Mouse (Mus musculus): ENCODE measurements around the gene L1cam. TPM values are rescaled to one million over a fixed set of nuclear protein-coding genes. Genes with fewer than 3 reads are reported as not detected.

L1cam gene
- polyA plus RNA-seq, 1 experiment from 2014 or later: 0.73 TPM

DNA sequence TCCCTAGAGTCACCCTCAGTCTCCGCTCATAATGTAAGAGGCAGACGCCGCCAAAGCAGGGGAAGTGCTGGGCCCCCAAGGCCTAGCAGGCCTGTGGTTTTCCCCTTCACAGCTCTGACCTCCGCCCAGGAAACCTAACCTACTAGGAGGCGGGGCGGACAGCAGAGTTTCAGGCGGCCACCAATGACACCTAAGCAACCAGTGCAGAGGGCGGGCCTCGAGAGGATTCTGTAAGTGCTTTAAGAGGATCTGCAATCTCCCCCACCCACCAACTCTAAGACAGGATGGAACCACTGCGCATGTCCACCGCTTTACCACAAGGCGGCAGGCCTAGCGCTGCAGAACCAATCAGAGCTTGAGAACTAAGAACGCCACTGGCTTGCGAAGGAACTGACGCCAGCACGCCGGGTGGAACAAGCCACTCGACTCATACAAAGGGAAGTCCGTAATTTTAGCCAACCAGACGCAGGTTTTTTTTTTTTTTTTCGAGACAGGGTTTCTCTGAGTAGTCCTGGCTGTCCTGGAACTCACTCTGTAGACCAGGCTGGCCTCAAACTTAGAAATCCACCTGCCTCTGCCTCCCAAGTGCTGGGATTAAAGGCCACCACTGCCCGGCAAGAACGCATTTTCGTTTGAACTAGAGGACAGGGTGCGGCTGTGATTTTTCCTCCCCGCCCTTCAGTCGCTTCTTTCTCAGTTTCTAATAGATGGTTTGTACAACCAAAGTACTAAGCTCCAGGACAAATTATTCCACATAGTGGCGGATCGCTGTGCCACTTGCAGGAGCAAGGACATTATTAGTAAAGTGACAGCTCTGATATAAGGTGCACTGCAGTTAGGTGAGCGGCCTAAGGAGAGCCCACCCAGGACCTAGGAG is 19.2 kb upstream of the L1cam start:
- no peaks in the 10 kb centered on the region for H3K9me3 ChIP-seq (replicated peaks)
- H3K36me3 ChIP-seq: peaks cover 27% of the 10 kb centered on the region
- 30% methylated on average over 31 of the region's 31 CpGs for WGBS
- 0 out of 2 replicates have a peak, but pooled peaks cover 7% of the 10 kb centered on the region for H3K27me3 ChIP-seq (replicated peaks)
- H3K4me3 ChIP-seq: peak overlapping the region; percentile 26
- H3K27ac ChIP-seq (ENCODE audit: poor library complexity, severe bottlenecking): peak overlapping the region; percentile 76
- H3K9ac ChIP-seq: no peak overlapping the region
- peak overlapping the region; percentile 47 for H3K4me2 ChIP-seq
- ATAC-seq (ENCODE audit: insufficient number of reproducible peaks, low FRiP score): peak; percentile 96
- 0 out of 2 replicates have a peak, but pooled peaks cover 2% of the 10 kb centered on the region for H3K4me1 ChIP-seq (replicated peaks)

DNA sequence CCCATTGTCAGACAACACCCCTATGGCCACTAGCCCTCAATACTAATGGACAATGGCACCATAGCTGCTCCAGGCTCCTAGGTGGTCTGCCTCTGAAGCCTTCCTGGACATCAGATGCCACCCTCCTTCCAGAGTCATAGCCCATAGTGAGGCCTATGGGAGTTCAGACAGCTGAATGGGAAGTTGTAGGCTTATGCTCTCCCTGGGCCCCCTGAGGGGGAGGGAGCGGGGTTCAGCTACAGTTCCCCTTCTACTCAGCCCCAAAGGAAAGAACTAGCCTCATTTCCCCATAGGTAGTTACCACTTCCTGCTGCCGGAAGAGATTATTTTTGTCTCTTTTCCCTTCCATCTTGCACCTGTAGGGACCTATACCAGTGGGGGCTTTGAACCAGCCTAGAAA is 15.7 kb upstream of the L1cam start:
- H3K4me1 ChIP-seq (replicated peaks): 0 out of 2 replicates have a peak, but pooled peaks cover 2% of the 10 kb centered on the region
- H3K9ac ChIP-seq: no peak overlapping the region
- ATAC-seq (ENCODE audit: insufficient number of reproducible peaks, low FRiP score): no peak
- 63% methylated on average over 2 of the region's 2 CpGs for WGBS
- no peaks in the 10 kb centered on the region for H3K36me3 ChIP-seq
- H3K4me2 ChIP-seq: no peak overlapping the region
- H3K27ac ChIP-seq (ENCODE audit: poor library complexity, severe bottlenecking): no peak overlapping the region
- H3K27me3 ChIP-seq (replicated peaks): 0 out of 2 replicates have a peak, but pooled peaks cover 10% of the 10 kb centered on the region
- H3K9me3 ChIP-seq (replicated peaks): no peaks in the 10 kb centered on the region
- H3K4me3 ChIP-seq: no peak overlapping the region

DNA sequence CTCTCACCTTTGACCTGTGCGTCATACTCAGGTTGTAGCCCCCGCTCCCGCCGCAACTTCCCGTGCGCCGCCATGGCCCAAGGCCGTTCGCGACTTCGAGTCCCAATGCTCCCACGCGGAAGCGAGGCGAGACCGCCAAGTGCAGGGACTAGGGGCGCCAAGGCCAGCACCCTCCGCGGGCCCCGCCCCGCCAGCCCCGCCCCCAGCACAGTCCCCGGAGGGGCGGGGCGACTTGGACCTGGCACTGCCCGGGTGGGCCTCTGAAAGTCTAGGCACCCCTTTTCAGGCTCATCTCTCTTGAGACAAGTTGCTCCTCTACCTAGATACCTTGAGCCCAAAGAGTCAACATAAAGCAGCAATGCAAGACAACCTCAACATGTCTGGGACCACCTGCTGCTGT is 15.3 kb upstream of the L1cam start:
- Histone ChIP-seq H3K9me3 (replicated peaks) (no peaks in the 10 kb centered on the region), H3K9ac (no peak overlapping the region), H3K4me2 (peak overlapping the region; percentile 61), H3K27ac (ENCODE audit: poor library complexity, severe bottlenecking) (no peak overlapping the region), H3K36me3 (no peaks in the 10 kb centered on the region), H3K27me3 (replicated peaks) (0 out of 2 replicates have a peak, but pooled peaks cover 10% of the 10 kb centered on the region), H3K4me1 (replicated peaks) (0 out of 2 replicates have a peak, but pooled peaks cover 2% of the 10 kb centered on the region), H3K4me3 (peak overlapping the region; percentile 22)
- ATAC-seq (ENCODE audit: insufficient number of reproducible peaks, low FRiP score): peak; percentile 68; the same call in 1 of the 2 replicates
- WGBS: 16% methylated on average over 23 of the region's 26 CpGs

DNA sequence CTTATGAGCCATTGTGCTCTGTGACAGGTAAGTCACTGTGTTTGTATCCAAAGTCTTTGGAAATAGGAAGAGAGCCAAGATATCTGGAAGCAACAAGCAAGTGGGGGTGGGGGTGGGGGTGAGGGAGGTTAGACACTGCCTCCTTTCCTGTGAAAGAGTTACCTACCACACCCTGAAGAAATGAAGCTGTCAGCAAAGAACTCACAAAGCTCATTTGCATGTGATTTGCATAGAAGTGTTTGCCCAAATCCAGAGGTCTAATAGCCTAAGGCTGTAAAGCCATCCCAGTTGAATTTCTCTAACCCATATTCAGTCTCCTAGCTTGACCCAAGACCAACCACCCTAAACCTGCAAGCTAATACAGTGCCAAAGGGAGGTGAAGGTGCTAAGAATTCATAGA is 14.5 kb upstream of the L1cam start:
- Histone ChIP-seq H3K27ac (ENCODE audit: poor library complexity, severe bottlenecking) (no peak overlapping the region), H3K4me1 (replicated peaks) (0 out of 2 replicates have a peak, but pooled peaks cover 2% of the 10 kb centered on the region), H3K4me2 (no peak overlapping the region)

DNA sequence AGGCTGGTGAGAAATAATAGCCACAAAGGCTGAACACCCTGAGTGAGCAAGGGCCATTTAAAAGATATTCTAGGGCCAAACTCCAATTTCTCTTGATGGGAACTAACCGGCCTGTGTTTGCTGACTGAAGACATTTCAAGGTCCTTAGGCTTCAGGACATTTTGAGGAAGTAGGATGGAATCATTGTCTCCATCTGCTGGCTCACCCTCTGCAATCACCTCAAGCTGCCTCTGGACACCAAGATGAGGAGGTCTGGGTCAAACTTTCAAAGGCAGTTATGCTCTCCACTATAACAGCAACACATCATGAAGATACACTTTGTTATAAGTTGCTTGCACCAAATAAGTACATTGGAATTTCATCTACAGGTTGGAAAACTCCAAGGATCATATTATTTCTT is 14.1 kb upstream of the L1cam start:
- Histone ChIP-seq H3K4me2 (no peak overlapping the region), H3K9me3 (replicated peaks) (no peaks in the 10 kb centered on the region), H3K27ac (ENCODE audit: poor library complexity, severe bottlenecking) (no peak overlapping the region), H3K9ac (no peak overlapping the region), H3K36me3 (no peaks in the 10 kb centered on the region), H3K4me1 (replicated peaks) (0 out of 2 replicates have a peak, but pooled peaks cover 2% of the 10 kb centered on the region), H3K27me3 (replicated peaks) (0 out of 2 replicates have a peak, but pooled peaks cover 15% of the 10 kb centered on the region), H3K4me3 (no peak overlapping the region)
- no peak for ATAC-seq (ENCODE audit: insufficient number of reproducible peaks, low FRiP score)
- WGBS: 79% methylated on average over 1 of the region's 1 CpGs

More for the DNA sequence above, 14.5 kb upstream of the L1cam start:
- H3K27me3 ChIP-seq (replicated peaks): 0 out of 2 replicates have a peak, but pooled peaks cover 15% of the 10 kb centered on the region
- H3K9me3 ChIP-seq (replicated peaks): no peaks in the 10 kb centered on the region
- H3K36me3 ChIP-seq: no peaks in the 10 kb centered on the region
- no peak overlapping the region for H3K9ac ChIP-seq
- no peak for ATAC-seq (ENCODE audit: insufficient number of reproducible peaks, low FRiP score)
- H3K4me3 ChIP-seq: no peak overlapping the region

DNA sequence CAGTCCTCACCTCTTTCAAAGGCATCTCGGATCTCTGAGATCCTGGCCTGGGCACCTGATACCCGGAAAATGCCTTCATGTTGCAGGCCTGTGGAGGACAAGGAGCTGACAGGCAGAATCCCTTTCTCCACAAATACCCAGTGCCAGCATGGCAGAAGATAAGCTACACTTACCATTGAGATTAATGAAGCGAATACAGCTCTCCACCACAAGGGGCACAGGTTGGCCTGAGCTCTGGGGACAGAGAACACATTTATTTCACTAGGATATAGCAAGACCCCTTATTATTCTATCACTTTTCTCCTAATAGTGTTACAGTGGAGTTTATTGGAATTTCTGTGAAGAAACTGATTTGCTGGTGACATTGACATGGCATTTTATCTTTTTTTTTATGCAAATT is 2.1 kb upstream of the L1cam start:
- Histone ChIP-seq H3K27me3 (replicated peaks) (peaks cover 2% of the 10 kb centered on the region), H3K9me3 (replicated peaks) (no peaks in the 10 kb centered on the region), H3K4me3 (no peak overlapping the region), H3K27ac (ENCODE audit: poor library complexity, severe bottlenecking) (no peak overlapping the region), H3K4me1 (replicated peaks) (no peaks in the 10 kb centered on the region), H3K4me2 (no peak overlapping the region), H3K36me3 (no peaks in the 10 kb centered on the region), H3K9ac (no peak overlapping the region)
- ATAC-seq (ENCODE audit: insufficient number of reproducible peaks, low FRiP score): no peak
- 40% methylated on average over 3 of the region's 3 CpGs for WGBS

DNA sequence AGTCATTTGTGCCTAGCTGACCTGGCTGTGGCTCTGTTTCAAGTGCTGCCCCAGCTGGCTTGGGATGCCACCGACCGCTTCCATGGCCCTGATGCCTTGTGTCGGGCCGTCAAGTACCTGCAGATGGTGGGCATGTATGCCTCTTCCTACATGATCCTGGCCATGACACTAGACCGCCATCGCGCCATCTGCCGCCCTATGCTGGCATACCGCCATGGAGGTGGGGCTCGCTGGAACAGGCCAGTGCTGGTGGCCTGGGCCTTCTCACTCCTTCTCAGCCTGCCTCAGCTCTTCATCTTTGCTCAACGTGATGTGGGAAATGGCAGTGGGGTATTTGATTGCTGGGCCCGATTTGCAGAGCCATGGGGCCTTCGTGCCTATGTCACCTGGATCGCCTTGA is 3.1 kb downstream of the L1cam start:
- Histone ChIP-seq H3K4me3 (no peak overlapping the region), H3K4me2 (no peak overlapping the region), H3K27me3 (replicated peaks) (peaks cover 22% of the 10 kb centered on the region), H3K36me3 (no peaks in the 10 kb centered on the region), H3K9ac (no peak overlapping the region), H3K4me1 (replicated peaks) (no peaks in the 10 kb centered on the region), H3K9me3 (replicated peaks) (no peaks in the 10 kb centered on the region), H3K27ac (ENCODE audit: poor library complexity, severe bottlenecking) (no peak overlapping the region)
- 84% methylated on average over 14 of the region's 14 CpGs for WGBS
- ATAC-seq (ENCODE audit: insufficient number of reproducible peaks, low FRiP score): no peak

DNA sequence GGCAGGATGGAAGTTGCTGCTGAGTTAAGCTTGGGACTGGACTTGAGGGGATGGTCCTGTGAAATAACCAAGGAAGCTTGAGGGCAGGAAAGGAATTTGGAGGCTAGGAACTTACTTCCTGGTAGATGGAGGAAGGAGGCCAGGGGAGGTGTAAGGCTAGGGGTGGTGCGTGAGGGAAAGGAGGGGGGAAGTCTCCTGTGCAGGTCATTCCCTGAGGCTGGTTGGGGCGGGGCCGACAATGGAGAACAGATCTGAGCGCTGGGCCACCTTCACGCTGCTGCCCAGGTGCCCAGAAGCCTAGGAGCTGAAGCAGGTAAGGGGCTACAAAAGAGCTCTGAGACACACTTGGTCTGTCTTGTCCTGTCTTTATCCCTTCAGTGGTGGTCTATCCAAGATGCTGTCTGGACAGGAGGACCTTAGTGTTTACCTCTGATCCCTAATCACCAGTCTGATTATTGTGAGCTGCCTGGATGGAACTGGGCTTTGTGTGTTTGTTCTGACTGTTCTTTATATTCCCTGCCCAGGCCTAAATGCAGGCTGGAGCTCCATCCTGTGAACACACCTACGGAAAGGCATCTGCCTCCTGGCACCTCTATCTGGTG is 4.3 kb downstream of the L1cam start, which contains the start of gene Avpr2:
Avpr2 (plus strand) TSS at position 552 of the 602 bp plus-strand sequence.
- H3K4me2 ChIP-seq: no peak within 1 kb of the TSS
- H3K27me3 ChIP-seq (replicated peaks): peaks cover 22% of the 10 kb centered on the region
- WGBS: 66% methylated on average over 6 of the region's 6 CpGs
- no peak within 1 kb of the TSS for H3K27ac ChIP-seq (ENCODE audit: poor library complexity, severe bottlenecking)
- ATAC-seq (ENCODE audit: insufficient number of reproducible peaks, low FRiP score): no peak
- H3K4me1 ChIP-seq (replicated peaks): no peaks in the 10 kb centered on the region
- H3K9me3 ChIP-seq (replicated peaks): no peaks in the 10 kb centered on the region
- H3K4me3 ChIP-seq: no peak within 1 kb of the TSS
- no peaks in the 10 kb centered on the region for H3K36me3 ChIP-seq
- no peak within 1 kb of the TSS for H3K9ac ChIP-seq

DNA sequence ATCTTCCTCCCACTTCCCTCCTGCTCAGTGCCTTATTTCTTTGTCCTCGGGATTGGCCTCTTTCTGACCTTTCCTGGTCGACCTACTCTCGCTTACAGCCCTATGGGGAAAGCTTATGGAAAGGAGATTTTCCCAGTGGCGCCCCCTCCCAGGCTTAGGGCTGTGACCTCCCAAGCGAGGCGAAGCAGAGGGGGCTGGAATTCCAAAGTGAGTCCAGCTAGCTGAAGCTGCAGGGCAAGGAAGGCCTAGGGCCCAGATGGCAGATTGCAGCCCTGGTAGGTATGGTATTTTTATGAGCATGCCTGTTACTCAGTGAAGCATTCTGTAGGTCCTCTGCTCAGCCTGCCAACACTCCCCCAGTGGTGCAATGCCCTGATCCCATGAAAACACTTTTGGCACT is 14.4 kb downstream of the L1cam start:
- no peak for ATAC-seq (ENCODE audit: insufficient number of reproducible peaks, low FRiP score)
- no peaks in the 10 kb centered on the region for H3K9me3 ChIP-seq (replicated peaks)
- no peak overlapping the region for H3K9ac ChIP-seq
- 26% methylated on average over 6 of the region's 6 CpGs for WGBS
- H3K4me2 ChIP-seq: peak overlapping the region; percentile 70; the same call in 1 of the 2 replicates
- H3K27ac ChIP-seq (ENCODE audit: poor library complexity, severe bottlenecking): no peak overlapping the region
- H3K4me1 ChIP-seq (replicated peaks): no peaks in the 10 kb centered on the region; the same call in 1 of the 2 replicates
- H3K27me3 ChIP-seq (replicated peaks): peaks cover 48% of the 10 kb centered on the region
- H3K36me3 ChIP-seq: no peaks in the 10 kb centered on the region
- no peak overlapping the region for H3K4me3 ChIP-seq

DNA sequence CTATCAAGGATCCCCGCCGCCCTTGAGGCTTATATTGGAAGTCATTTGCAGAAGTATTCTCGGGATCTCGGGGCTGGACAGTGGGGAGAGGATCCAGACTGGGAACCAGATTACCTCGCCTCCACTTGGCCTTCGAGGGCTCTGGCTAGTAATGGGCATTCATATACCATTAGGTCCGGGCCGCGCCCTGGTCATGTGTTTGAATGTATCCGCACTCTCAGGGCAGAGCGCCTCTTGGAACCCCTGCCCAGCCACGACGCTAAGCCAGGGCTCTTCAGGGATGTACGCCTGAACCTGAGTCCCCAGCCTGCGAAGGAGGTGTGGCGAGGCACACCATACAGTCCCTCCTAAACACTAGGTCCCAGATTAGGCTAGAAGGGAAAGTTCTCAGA is 14.9 kb downstream of the L1cam start:
- Histone ChIP-seq H3K9me3 (replicated peaks) (no peaks in the 10 kb centered on the region), H3K27ac (ENCODE audit: poor library complexity, severe bottlenecking) (no peak overlapping the region), H3K9ac (0 out of 2 replicates have a peak overlapping the region, but pooled peaks have one; percentile 4), H3K4me3 (peak overlapping the region; percentile 50), H3K4me1 (replicated peaks) (no peaks in the 10 kb centered on the region; the same call in 1 of the 2 replicates), H3K27me3 (replicated peaks) (peaks cover 48% of the 10 kb centered on the region), H3K4me2 (peak overlapping the region; percentile 70), H3K36me3 (no peaks in the 10 kb centered on the region)
- no peak for ATAC-seq (ENCODE audit: insufficient number of reproducible peaks, low FRiP score)
- 21% methylated on average over 16 of the region's 16 CpGs for WGBS

Measured in heart, embryonic 12.5 days (tissue).